Mouse (Mus musculus): Measurements from ENCODE around the gene Vmo1. TPM values are rescaled to one million over a fixed set of nuclear protein-coding genes. Genes with fewer than 3 reads are reported as not detected.
"Not testable (repeated sequence)": the region's sequence is repeated elsewhere in the genome, so short reads cannot be mapped to it uniquely, and the experiment has no call there.

Gene Vmo1
- polyA plus RNA-seq, 1 experiment = not detected

DNA sequence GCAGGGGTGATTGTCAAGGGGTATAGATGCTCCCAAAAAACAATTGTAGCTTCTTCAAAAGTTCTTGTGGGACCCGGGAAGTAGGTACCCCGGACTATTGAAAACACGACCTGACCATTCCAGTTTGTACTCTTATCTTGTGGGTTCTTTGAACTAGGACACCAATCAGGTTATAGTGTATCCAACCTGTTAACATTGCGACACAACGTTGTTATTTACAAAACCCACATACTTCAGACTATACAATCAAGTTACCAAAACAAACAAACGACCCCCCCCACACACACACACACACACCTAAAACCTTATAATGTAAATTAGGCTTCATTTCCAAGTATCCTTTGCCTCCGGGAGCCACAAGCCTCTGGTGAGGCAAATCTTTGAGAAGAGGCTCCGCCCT lies 10.4 kb upstream of the Vmo1 start:
- Histone ChIP-seq H3K4me1 (ENCODE audit: control insufficient read depth, insufficient read depth, low read length) (peaks cover 38% of the 10 kb centered on the region), H3K4me3 (ENCODE audit: insufficient read depth, low read length) (peak overlapping the region; percentile 48), H3K27ac (ENCODE audit: insufficient read depth, low read depth, low read length) (no peak overlapping the region)
- no peak for TF ChIP-seq POLR2A (IDR thresholded peaks at IDR 0.05; ENCODE audit: borderline replicate concordance, low read depth, low read length)
- TF ChIP-seq CTCF (IDR thresholded peaks at IDR 0.05; ENCODE audit: low read depth, low read length) = no peak

DNA sequence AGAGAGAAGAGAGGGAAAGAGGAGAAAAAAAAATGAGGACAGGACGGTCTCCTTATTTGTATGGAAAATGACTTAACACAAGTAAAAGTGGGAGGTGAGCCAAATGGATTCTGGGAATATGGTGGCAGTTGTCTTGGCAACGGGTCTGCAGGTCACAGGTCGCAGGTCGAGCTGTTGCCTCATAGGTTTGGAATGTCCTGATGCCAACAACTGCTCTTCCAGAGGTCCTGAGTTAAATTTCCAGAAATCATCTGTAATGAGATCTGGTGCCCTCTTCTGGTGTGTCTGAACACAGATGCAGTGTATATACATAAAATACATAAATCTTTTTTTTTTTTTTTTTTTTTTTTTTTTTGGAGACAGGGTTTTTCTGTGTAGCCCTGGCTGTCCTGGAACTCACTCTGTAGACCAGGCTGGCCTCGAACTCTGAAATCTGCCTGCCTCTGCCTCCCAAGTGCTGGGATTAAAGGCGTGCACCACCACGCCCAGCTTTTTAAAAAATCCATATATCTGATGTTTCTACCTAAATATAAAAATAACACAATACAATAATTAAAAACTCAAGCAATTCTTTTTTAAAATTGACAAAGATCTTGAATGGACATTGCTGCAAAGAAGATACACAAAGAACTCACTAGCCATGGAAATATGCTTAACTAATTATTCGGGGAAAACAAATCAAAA lies 9.0 kb upstream of the Vmo1 start:
- not testable (repeated sequence) for H3K27ac ChIP-seq (ENCODE audit: insufficient read depth, low read depth, low read length); H3K4me3 ChIP-seq (ENCODE audit: insufficient read depth, low read length)
- peaks cover 27% of the 10 kb centered on the region for H3K4me1 ChIP-seq (ENCODE audit: control insufficient read depth, insufficient read depth, low read length)

DNA sequence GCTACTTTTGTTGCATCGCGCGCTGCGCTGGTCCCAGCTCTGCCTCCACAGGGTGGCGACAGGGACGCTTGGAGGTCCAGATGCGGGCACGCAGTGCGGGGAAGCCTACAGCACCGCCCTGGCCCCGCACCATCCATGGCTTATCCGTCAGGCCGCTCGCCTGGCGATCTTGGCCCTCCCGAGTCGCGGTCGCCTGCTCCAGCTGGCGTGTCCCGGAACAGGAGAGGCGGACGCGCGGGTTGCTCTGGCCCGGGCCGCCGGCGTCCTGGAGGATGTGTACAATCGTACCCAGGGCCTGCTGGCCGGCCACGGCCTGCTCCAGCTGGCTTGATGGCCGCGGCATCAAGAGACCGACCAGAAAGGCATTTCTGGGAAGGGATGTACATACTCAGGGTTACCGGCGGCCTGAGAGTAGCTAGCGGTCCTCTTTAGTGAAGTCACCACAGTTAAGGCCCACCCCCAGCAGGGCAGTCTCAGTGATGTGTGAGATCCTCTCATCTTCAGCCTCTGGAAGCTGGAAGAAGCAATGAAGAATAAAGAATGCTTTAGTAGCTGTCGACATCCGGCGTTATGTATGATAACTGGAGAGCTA lies 5.9 kb upstream of the Vmo1 start:
- peaks cover 3% of the 10 kb centered on the region; the same call in 1 of the 2 replicates for H3K4me1 ChIP-seq (ENCODE audit: control insufficient read depth, insufficient read depth, low read length)
- H3K4me3 ChIP-seq (ENCODE audit: insufficient read depth, low read length) = no peak overlapping the region
- TF ChIP-seq CTCF (IDR thresholded peaks at IDR 0.05; ENCODE audit: low read depth, low read length) (no peak), POLR2A (IDR thresholded peaks at IDR 0.05; ENCODE audit: borderline replicate concordance, low read depth, low read length) (no peak)
- H3K27ac ChIP-seq (ENCODE audit: insufficient read depth, low read depth, low read length) = no peak overlapping the region

DNA sequence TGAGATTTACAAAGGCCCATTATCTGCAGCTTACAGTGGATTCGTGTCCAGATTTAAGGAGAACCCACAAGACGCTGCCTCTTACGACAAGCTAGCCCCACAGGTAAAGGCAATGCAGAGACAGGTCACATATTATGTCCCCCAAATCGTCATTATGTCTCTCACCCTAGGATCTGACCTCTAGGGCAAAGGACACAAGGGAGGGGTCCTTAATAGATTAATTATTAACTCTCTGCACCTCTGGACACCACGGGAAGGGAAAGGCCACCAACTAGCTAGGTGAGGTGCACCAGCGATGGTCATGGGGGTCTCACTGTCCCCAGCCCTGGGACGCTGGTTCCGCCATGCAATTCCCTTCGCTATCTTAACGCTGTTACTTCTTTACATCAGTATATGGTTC lies 4.5 kb upstream of the Vmo1 start, which contains the start of gene Gltpd2:
Gene Gltpd2, plus strand, starts transcription at position 274 of the 400 bp plus-strand sequence.
- Histone ChIP-seq H3K4me3 (ENCODE audit: insufficient read depth, low read length) (no peak within 1 kb of the TSS), H3K4me1 (ENCODE audit: control insufficient read depth, insufficient read depth, low read length) (no peaks in the 10 kb centered on the region), H3K27ac (ENCODE audit: insufficient read depth, low read depth, low read length) (no peak within 1 kb of the TSS)
- TF ChIP-seq POLR2A (IDR thresholded peaks at IDR 0.05; ENCODE audit: borderline replicate concordance, low read depth, low read length) (no peak), CTCF (IDR thresholded peaks at IDR 0.05; ENCODE audit: low read depth, low read length) (no peak)

DNA sequence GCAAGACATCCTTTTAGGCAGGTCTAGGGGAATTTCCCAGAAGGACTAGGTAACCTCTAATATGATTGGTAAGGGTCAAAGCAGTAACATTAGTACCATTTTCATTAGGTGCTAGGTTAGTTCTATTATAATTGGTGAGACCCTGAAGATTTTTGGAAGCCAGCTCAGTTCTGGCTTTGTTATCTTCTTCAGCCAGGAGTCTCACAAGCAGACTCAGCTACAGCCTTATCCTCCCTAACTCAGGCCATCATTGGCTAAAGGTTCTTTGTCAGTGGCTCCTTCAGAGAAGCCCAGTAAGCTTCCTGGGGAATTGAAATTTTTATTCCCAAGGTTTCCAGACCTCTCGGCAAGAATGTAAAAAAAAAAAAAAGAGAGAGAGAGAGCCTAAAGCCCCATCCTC lies 4.0 kb upstream of the Vmo1 start:
- Histone ChIP-seq H3K4me1 (ENCODE audit: control insufficient read depth, insufficient read depth, low read length) (no peaks in the 10 kb centered on the region), H3K4me3 (ENCODE audit: insufficient read depth, low read length) (no peak overlapping the region), H3K27ac (ENCODE audit: insufficient read depth, low read depth, low read length) (no peak overlapping the region)
- TF ChIP-seq CTCF (IDR thresholded peaks at IDR 0.05; ENCODE audit: low read depth, low read length) (no peak), POLR2A (IDR thresholded peaks at IDR 0.05; ENCODE audit: borderline replicate concordance, low read depth, low read length) (no peak)

DNA sequence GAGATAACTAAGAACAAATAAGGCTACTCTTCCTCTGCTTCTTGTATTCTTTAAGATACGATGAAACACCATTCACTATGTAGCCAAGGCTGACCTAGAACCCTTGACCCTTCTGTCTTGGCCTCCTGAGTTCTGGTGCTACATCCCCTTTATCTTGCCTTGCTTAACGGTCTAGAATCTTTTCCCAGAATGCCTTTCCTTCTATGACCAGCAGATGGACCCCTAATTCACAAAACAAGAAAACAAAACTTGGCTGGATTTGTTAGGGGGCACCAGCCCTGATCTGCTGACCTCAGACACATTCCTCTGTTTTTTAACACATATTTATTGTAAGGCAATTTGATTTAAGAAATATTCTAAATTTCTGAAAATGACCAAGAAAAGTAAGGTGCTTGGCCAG lies 1.9 kb upstream of the Vmo1 start:
- no peak overlapping the region for H3K4me3 ChIP-seq (ENCODE audit: insufficient read depth, low read length)
- no peaks in the 10 kb centered on the region for H3K4me1 ChIP-seq (ENCODE audit: control insufficient read depth, insufficient read depth, low read length)
- TF ChIP-seq POLR2A (IDR thresholded peaks at IDR 0.05; ENCODE audit: borderline replicate concordance, low read depth, low read length) (no peak), CTCF (IDR thresholded peaks at IDR 0.05; ENCODE audit: low read depth, low read length) (no peak)
- no peak overlapping the region for H3K27ac ChIP-seq (ENCODE audit: insufficient read depth, low read depth, low read length)

DNA sequence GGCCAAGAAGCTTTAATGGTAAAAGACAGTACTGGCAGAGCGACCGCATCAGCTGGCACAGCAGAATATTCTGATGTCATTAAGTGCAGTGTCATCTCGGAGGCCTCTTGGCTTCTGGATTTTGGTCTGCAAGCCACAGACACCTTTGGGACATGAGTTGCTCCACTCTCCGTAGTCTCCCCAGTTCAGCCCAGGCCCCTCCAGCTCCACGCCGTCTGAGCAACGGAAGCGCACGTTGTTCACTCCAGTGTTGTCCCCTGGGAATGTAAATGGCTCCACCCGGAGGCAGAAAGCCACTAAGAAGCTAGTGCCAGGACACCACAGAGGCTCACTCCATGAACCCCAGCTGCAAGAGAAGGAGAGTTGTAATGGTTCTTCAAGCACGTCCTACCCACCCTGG lies 896 bp downstream of the Vmo1 start:
- Histone ChIP-seq H3K4me3 (ENCODE audit: insufficient read depth, low read length) (no peak overlapping the region), H3K27ac (ENCODE audit: insufficient read depth, low read depth, low read length) (no peak overlapping the region), H3K4me1 (ENCODE audit: control insufficient read depth, insufficient read depth, low read length) (0 out of 2 replicates have a peak, but pooled peaks cover 3% of the 10 kb centered on the region)
- TF ChIP-seq CTCF (IDR thresholded peaks at IDR 0.05; ENCODE audit: low read depth, low read length) = no peak
- no peak for TF ChIP-seq POLR2A (IDR thresholded peaks at IDR 0.05; ENCODE audit: borderline replicate concordance, low read depth, low read length)

GRCm38 (mm10) chr11:70512709-70513342 lies 1.6 kb downstream of the Vmo1 start:
- Histone ChIP-seq H3K27ac (ENCODE audit: insufficient read depth, low read depth, low read length) (no peak overlapping the region), H3K4me3 (ENCODE audit: insufficient read depth, low read length) (no peak overlapping the region), H3K4me1 (ENCODE audit: control insufficient read depth, insufficient read depth, low read length) (0 out of 2 replicates have a peak, but pooled peaks cover 3% of the 10 kb centered on the region)
- no peak for TF ChIP-seq CTCF (IDR thresholded peaks at IDR 0.05; ENCODE audit: low read depth, low read length)
- no peak for TF ChIP-seq POLR2A (IDR thresholded peaks at IDR 0.05; ENCODE audit: borderline replicate concordance, low read depth, low read length)

GRCm38 (mm10) chr11:70511825-70512224 lies 2.6 kb downstream of the Vmo1 start:
- H3K4me1 ChIP-seq (ENCODE audit: control insufficient read depth, insufficient read depth, low read length) = 0 out of 2 replicates have a peak, but pooled peaks cover 3% of the 10 kb centered on the region
- no peak for TF ChIP-seq CTCF (IDR thresholded peaks at IDR 0.05; ENCODE audit: low read depth, low read length)
- TF ChIP-seq POLR2A (IDR thresholded peaks at IDR 0.05; ENCODE audit: borderline replicate concordance, low read depth, low read length) = no peak
- no peak overlapping the region for H3K27ac ChIP-seq (ENCODE audit: insufficient read depth, low read depth, low read length)

GRCm38 (mm10) chr11:70511242-70511641 lies 3.2 kb downstream of the Vmo1 start:
- TF ChIP-seq POLR2A (IDR thresholded peaks at IDR 0.05; ENCODE audit: borderline replicate concordance, low read depth, low read length) (no peak), CTCF (IDR thresholded peaks at IDR 0.05; ENCODE audit: low read depth, low read length) (no peak)
- no peak overlapping the region for H3K4me3 ChIP-seq (ENCODE audit: insufficient read depth, low read length)
- no peak overlapping the region for H3K27ac ChIP-seq (ENCODE audit: insufficient read depth, low read depth, low read length)
- peaks cover 4% of the 10 kb centered on the region; the same call in 1 of the 2 replicates for H3K4me1 ChIP-seq (ENCODE audit: control insufficient read depth, insufficient read depth, low read length)

More at GRCm38 (mm10) chr11:70511825-70512224, 2.6 kb downstream of the Vmo1 start:
- H3K4me3 ChIP-seq (ENCODE audit: insufficient read depth, low read length) = no peak overlapping the region

Data from bone marrow macrophage, adult 2 months (primary cell).